Mouse (Mus musculus) embryonic facial prominence, embryonic 11.5 days (tissue): ENCODE data around the gene Lsmem1. TPM values are rescaled to one million over a fixed set of nuclear protein-coding genes. Genes with fewer than 3 reads are reported as not detected.

ENCODE experiments used
- ATAC-seq: fragments of 200-750 bp; cut with Nextera tagmentation; replicated peaks from 2 replicates; pipeline ENCODE4 v1.8.0; 2017; ENCODE audit warnings: low read depth; ENCODE audit not compliant: insufficient number of reproducible peaks, low FRiP score, low TSS enrichment
- DNase-seq: peaks from one replicate; pipeline ENCODE4 v3.0.0-alpha.2; 2015; ENCODE audit warnings: low spot score
- H3K27ac ChIP-seq: fragments of 300-500 bp; sonication (generic); replicated peaks from 2 replicates; pipeline ENCODE4 v1.5.1; 2014; ENCODE audit warnings: mild to moderate bottlenecking, low read depth, low read length, control low read depth
- H3K27me3 ChIP-seq: fragments of 300-500 bp; sonication (generic); 2 replicates; pipeline ENCODE4 v1.6.1; 2014; ENCODE audit warnings: mild to moderate bottlenecking, low read length, moderate library complexity, mixed read lengths; ENCODE audit not compliant: control insufficient read depth, insufficient read depth
- H3K36me3 ChIP-seq: fragments of 300-500 bp; sonication (generic); replicated peaks from 2 replicates; pipeline ENCODE4 v1.6.1; 2014; ENCODE audit warnings: low read depth, mild to moderate bottlenecking, low read length, moderate library complexity, mixed read lengths; ENCODE audit not compliant: control insufficient read depth, insufficient read depth
- H3K4me1 ChIP-seq: fragments of 300-500 bp; sonication (generic); 2 replicates; pipeline ENCODE4 v1.6.1; 2014; ENCODE audit warnings: low read length, mixed read lengths; ENCODE audit not compliant: control insufficient read depth, insufficient read depth
- H3K4me2 ChIP-seq: fragments of 300-500 bp; sonication (generic); 2 replicates; pipeline ENCODE4 v1.6.1; 2014; ENCODE audit warnings: low read depth, mild to moderate bottlenecking, control low read depth, low read length, moderate library complexity
- H3K4me3 ChIP-seq: fragments of 300-500 bp; sonication (generic); 2 replicates; pipeline ENCODE4 v1.5.1; 2014; ENCODE audit warnings: low read depth, low read length, control low read depth
- H3K9ac ChIP-seq: fragments of 300-500 bp; sonication (generic); replicated peaks from 2 replicates; pipeline ENCODE4 v1.6.1; 2014; ENCODE audit warnings: mild to moderate bottlenecking, control low read depth, low read length
- H3K9me3 ChIP-seq: fragments of 300-500 bp; sonication (generic); replicated peaks from 2 replicates; pipeline ENCODE4 v1.6.1; 2016; ENCODE audit warnings: mild to moderate bottlenecking, low read length, inconsistent platforms, mixed read lengths; ENCODE audit not compliant: control insufficient read depth
- WGBS: fragments of 180-500 bp; shearing (Covaris S2); extraction: QIAGEN DNeasy Blood & Tissue Kit; methylation state at CpG from one replicate; pipeline ENCODE4 v1.1.7; 2014; 5-methylcytosine and 5-hydroxymethylcytosine counted together
- polyA plus RNA-seq: library from polyadenylated mRNA; unstranded; fragments of >200 nt; fragmentation: Nextera tagmentation; extraction: Ambion mirVana; gene quantifications from 2 replicates; pipeline ENCODE4 v1.2.1, GENCODE M21; 2014

Gene Lsmem1
- polyA plus RNA-seq, 1 experiment from 2014 or later: 0.20 TPM

DNA sequence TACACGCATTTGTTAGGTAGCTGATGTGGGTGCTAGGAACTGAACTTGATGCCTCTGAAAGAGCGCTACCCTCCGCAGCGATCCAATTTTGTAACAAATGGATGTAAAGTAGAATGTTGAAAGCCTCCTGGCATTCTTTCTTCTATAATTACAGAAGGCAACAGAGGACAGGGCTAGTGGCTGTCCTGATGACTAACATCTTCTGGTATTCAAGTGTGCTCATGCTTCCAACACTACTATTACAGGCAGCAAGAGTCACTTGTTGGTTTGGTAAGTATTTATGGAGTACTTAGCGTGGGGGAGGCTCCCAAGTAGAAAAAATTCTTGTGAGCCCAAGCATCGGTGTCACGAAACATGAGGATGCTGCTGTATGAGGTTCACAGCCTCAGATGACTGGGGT, 39.9 kb upstream of the Lsmem1 start:
- H3K27ac ChIP-seq: no peak overlapping the region
- 95% methylated on average over 7 of the region's 7 CpGs for WGBS
- DNase-seq (no peak), ATAC-seq (no peak)
- H3K4me1 ChIP-seq: no peaks in the 10 kb centered on the region
- H3K4me3 ChIP-seq: no peak overlapping the region
- H3K36me3 ChIP-seq: no peaks in the 10 kb centered on the region
- no peak overlapping the region for H3K9ac ChIP-seq
- H3K9me3 ChIP-seq: no peaks in the 10 kb centered on the region
- H3K4me2 ChIP-seq: no peak overlapping the region
- H3K27me3 ChIP-seq: no peaks in the 10 kb centered on the region

DNA sequence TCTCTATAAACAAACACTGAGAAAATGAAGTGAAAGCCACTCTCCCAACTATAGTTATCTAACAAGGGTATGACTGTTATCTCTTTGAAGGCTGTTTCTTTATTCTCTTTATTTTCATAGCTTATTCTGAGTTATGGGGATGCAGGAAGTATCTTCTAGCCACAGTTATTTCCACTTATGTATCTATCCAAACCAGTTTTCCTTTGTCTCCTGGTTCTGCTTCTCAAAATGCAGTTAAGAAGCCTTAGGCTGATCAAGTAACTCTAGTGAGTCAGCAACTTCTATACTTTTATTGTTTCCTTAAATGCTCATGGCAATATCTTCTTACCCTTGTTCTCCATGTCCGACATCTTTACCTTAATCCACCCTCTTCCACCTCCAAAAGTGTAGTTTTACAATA, 32.9 kb upstream of the Lsmem1 start:
- no peaks in the 10 kb centered on the region for H3K4me1 ChIP-seq
- no peak overlapping the region for H3K4me2 ChIP-seq
- H3K27me3 ChIP-seq: no peaks in the 10 kb centered on the region
- H3K9ac ChIP-seq: no peak overlapping the region
- H3K4me3 ChIP-seq: no peak overlapping the region
- DNase-seq (no peak), ATAC-seq (no peak)
- no peak overlapping the region for H3K27ac ChIP-seq
- 92% methylated on average over 1 of the region's 1 CpGs for WGBS
- no peaks in the 10 kb centered on the region for H3K9me3 ChIP-seq
- H3K36me3 ChIP-seq: no peaks in the 10 kb centered on the region

DNA sequence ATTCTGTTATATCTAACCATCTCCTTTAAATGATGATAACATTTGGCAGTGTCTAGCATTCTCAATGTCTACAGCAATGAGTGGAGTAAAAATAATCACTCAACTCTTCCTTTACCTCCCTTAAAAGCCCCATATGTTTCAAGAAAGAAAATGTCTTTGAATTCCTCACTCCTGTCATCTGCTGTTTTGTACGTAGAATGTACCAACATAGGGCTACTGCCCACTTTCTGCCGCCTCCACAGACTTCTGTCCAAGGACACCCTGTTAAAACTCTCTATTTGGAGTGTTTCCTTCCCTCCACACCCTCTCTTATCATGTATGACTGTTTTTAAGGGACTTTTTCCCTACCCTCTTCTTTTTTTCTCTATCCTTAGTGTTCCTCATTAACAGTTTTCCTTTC, 32.3 kb upstream of the Lsmem1 start:
- ATAC-seq: no peak
- WGBS: 90% methylated on average over 2 of the region's 2 CpGs
- no peak overlapping the region for H3K4me2 ChIP-seq
- no peak overlapping the region for H3K9ac ChIP-seq
- H3K4me3 ChIP-seq: no peak overlapping the region
- DNase-seq: no peak
- no peaks in the 10 kb centered on the region for H3K27me3 ChIP-seq
- H3K27ac ChIP-seq: no peak overlapping the region
- no peaks in the 10 kb centered on the region for H3K9me3 ChIP-seq
- H3K36me3 ChIP-seq: no peaks in the 10 kb centered on the region
- no peaks in the 10 kb centered on the region for H3K4me1 ChIP-seq

DNA sequence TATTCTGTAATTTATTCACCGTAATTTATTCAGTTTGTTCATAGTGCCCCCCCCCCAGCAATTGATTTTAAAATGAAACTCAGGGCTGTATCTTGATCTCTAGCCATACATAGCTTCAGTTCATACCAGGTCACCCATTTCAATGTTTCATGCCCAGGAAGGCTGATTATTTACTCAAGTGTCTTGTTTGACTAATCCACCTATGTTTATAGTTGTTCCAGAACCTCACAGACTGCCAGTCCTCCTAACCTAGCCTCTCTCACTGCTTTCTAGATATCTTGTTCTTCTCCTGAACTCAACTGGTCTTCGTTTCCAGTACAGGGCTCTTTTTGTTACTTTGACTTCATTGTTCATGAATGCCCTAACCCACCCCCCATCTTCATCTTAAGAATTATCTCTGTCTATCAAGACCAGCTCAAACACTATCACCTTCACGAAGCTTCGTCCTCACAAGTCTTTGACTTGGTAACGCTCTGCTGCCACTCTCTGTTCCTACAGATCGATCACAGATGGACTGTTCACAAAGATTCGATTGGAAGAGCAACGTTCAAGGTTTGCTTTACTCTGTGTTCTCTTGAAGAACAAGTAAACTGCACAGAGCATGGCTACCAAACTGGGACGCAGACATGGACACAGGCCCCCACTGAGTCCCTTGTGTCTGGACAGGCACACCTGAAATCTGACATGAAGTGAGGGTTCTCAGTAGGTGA, 25.0 kb upstream of the Lsmem1 start:
- no peaks in the 10 kb centered on the region for H3K9me3 ChIP-seq
- H3K4me3 ChIP-seq: no peak overlapping the region
- H3K36me3 ChIP-seq: no peaks in the 10 kb centered on the region
- no peaks in the 10 kb centered on the region for H3K4me1 ChIP-seq
- DNase-seq (no peak), ATAC-seq (no peak)
- no peak overlapping the region for H3K4me2 ChIP-seq
- H3K27ac ChIP-seq: no peak overlapping the region
- WGBS: 93% methylated on average over 9 of the region's 9 CpGs
- H3K9ac ChIP-seq: no peak overlapping the region
- H3K27me3 ChIP-seq: no peaks in the 10 kb centered on the region

DNA sequence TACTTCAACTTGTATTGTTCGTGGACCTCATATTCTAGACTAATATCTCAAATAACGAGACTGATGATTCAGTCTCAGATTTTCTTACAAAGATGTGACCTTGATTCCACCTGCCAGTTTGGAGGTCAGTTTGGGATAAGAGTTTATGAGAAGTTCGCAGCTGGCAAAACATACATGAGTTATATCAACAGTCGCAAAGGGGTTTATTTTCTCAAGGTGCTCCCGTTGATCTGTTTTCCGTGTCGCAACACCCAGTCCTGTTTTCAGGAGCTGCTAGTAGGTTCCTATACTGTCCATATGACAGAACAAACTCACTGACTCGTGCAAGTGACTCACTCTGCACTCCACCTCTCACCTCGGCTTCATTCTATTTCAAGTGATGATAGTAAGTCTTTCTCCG, 24.4 kb upstream of the Lsmem1 start:
- Histone ChIP-seq H3K4me2 (peak overlapping the region; percentile 54), H3K4me3 (peak overlapping the region; percentile 96), H3K27me3 (no peaks in the 10 kb centered on the region), H3K27ac (no peak overlapping the region), H3K4me1 (no peaks in the 10 kb centered on the region), H3K36me3 (no peaks in the 10 kb centered on the region), H3K9ac (peak overlapping the region; percentile 53), H3K9me3 (no peaks in the 10 kb centered on the region)
- WGBS: 62% methylated on average over 10 of the region's 10 CpGs
- no peak for DNase-seq
- no peak for ATAC-seq

DNA sequence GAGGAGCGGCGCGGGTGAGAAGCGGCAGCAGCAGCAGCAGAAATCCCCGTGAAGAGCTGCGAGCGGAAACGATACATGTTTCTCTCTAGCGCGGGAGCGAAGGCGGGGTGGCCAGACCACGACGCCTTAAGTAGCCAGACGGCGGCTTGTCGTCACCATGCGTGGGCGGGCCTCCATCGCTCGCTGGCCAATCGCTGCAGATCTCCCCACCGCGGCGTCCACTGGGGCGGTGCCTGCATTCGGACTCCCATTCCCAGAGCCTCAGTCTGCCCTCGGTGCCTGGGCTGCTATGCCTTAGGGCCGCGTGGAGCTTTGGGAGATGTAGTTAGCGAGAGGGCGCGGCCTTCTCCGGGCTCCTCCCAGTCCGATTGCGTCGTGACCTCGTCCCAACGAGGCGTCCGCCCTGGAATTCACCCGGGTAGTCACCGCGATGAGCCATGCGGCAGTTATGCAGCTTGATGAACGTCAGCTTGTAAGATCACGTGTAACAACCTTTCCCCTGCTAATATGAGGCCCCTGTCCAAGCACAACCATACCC, 23.9 kb upstream of the Lsmem1 start:
- no peaks in the 10 kb centered on the region for H3K36me3 ChIP-seq
- ATAC-seq: peak; percentile 99
- peak overlapping the region; percentile 62 for H3K4me2 ChIP-seq
- under 1% methylated on average over 47 of the region's 47 CpGs for WGBS
- H3K27me3 ChIP-seq: no peaks in the 10 kb centered on the region
- no peaks in the 10 kb centered on the region for H3K4me1 ChIP-seq
- peak overlapping the region; percentile 89 for H3K27ac ChIP-seq
- peak; percentile 99 for DNase-seq
- peak overlapping the region; percentile 96 for H3K4me3 ChIP-seq
- peak overlapping the region; percentile 93 for H3K9ac ChIP-seq
- H3K9me3 ChIP-seq: no peaks in the 10 kb centered on the region

DNA sequence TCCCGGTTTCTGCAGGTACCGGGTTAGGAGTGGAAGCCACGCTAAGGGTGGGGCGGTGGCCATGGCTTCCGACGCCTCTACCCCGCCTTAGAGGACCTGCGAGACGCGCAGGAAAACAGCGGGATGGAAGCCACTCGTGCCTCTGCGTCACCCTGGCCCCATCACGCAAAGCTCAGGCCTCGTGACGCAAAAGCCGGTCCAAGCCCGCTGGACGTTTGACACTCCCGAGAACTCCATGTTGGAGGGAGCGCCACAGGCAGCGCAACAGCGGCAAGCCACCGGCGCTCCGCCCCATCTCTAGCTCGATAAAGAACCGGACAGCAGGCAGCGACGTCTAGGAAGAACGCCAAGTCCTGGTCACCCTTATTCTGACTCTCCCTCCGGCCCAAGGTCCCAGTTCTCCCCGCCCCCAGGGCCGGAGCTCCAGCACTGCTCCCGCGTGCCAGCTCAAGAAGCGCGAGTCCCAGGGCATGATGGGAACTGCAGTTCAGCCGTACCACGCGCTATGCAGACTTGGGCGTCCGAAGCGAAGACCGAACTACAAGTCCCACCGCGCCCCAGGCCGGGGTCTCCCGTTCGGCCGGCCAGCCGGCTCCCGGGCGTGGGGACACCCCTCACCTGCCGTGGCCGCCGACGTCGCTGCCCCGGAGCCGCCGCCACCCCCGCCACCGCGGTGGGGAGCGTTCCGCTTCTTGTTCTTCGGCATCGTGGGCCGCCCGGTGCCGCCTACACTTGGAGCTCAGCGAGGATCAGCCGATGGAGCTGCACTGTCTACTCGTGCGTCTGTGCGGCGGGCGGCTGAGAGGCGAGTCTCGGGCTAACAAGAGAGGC, 23.2 kb upstream of the Lsmem1 start:
- ATAC-seq (peak; percentile 97), DNase-seq (peak; percentile 97)
- Histone ChIP-seq H3K9ac (peak overlapping the region; percentile 93), H3K27me3 (no peaks in the 10 kb centered on the region), H3K9me3 (no peaks in the 10 kb centered on the region), H3K36me3 (no peaks in the 10 kb centered on the region), H3K27ac (peak overlapping the region; percentile 89), H3K4me2 (peak overlapping the region; percentile 62), H3K4me3 (peak overlapping the region; percentile 96), H3K4me1 (no peaks in the 10 kb centered on the region)
- under 1% methylated on average over 81 of the region's 81 CpGs for WGBS

DNA sequence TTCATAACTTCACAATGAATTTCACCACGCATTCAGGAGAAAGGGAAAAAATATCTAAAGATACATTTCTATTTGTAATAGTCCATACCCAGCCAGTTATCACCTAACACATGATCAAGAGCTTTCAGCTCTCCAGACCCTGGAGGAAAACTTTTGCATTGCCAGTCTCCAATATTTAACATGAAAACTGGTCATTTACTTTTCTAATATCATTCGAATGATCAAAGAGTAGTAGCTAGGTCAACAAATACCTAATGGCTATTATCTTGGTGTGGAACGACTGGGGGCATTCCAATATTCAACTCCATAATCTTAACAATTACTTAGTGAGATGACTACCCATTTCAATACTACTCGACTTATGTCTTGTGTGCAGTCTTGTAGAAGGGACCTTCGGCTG, 22.3 kb upstream of the Lsmem1 start:
- H3K4me2 ChIP-seq: peak overlapping the region; percentile 62
- no peaks in the 10 kb centered on the region for H3K9me3 ChIP-seq
- peak overlapping the region; percentile 96 for H3K4me3 ChIP-seq
- ATAC-seq (no peak), DNase-seq (no peak)
- WGBS: 21% methylated on average over 5 of the region's 5 CpGs
- H3K27ac ChIP-seq: no peak overlapping the region
- H3K36me3 ChIP-seq: no peaks in the 10 kb centered on the region
- H3K9ac ChIP-seq: peak overlapping the region; percentile 93
- no peaks in the 10 kb centered on the region for H3K27me3 ChIP-seq
- H3K4me1 ChIP-seq: no peaks in the 10 kb centered on the region
